ENCODE assay signal across 22 mouse cellular contexts in genomic region chr2:76084982-76085381, GRCm38 (mm10).
DNase-seq lines count a peak whose midpoint lies in the region; ATAC-seq lines count a peak whose summit lies in the region.
"Had no signal": no experiment of that assay in that cellular context is flagged by ENCODE, and none has a peak within 500 bp of the region (broad histone marks: within the 10 kb centered on the region; RNA-seq: fewer than 3 reads in every experiment).

No protein-coding gene starts in this region.

- peak; percentile 75 to 80 for DNase-seq in adrenal gland, adult (ENCODE audit: inconsistent age in 2 of 2, low spot score in 1 of 2)
- DNase-seq in adrenal gland, postnatal 4 days (ENCODE audit: low spot score in 2 of 2) = no peak
- DNase-seq in ovary, postnatal 36 days (ENCODE audit: low spot score) = peak; percentile 55
- no peak for DNase-seq in ovary, postnatal 10 days (ENCODE audit: low spot score)
- no peak for DNase-seq in c-Kit-positive CD71-positive TER-119-positive erythroid progenitor cells, embryonic 14.5 days (ENCODE audit: low spot score)
- no peak for DNase-seq in T-cell, adult 2 months (ENCODE audit: low spot score)
- DNase-seq: cerebellum, adult 8-10 months; cerebellum, postnatal 25 days; gastrocnemius, postnatal 25 days; heart, adult 11 months; heart, postnatal 36 days; kidney, postnatal 25 days; lung, postnatal 36 days; right cerebral cortex, postnatal 4 days; thymus, adult 18-20 months; thymus, postnatal 25 days had no signal

- ATAC-seq in common myeloid progenitor, adult 5-6 weeks (replicated peaks; ENCODE audit: low read depth, poor library complexity, severe bottlenecking) = peak; percentile 82
- no peak for ATAC-seq in cerebellum, adult (ENCODE audit: insufficient number of reproducible peaks, low FRiP score, low TSS enrichment)
- ATAC-seq: activated CD4-positive, CD25-positive, alpha-beta regulatory T cell, adult 4 months; forebrain, embryonic 13.5 days; intestine, postnatal 0 days; midbrain, embryonic 13.5 days had no signal

Comparison
In these comparisons a context has a peak if more than half of its experiments do, and no peak if none do; other contexts are left out.
1. DNase-seq: peak in adrenal gland, adult (2 of 2) and ovary, postnatal 36 days (single experiment); none in adrenal gland, postnatal 4 days (0 of 2), ovary, postnatal 10 days (single experiment), c-Kit-positive CD71-positive TER-119-positive erythroid progenitor cells, embryonic 14.5 days (single experiment) and T-cell, adult 2 months (single experiment).